Mouse (Mus musculus): Measurements from ENCODE around the gene Fam210b. TPM values are rescaled to one million over a fixed set of nuclear protein-coding genes. Genes with fewer than 3 reads are reported as not detected.

Gene Fam210b
- total RNA-seq, 2 experiments from 2014 or later: 5.0 to 6.4 TPM

DNA sequence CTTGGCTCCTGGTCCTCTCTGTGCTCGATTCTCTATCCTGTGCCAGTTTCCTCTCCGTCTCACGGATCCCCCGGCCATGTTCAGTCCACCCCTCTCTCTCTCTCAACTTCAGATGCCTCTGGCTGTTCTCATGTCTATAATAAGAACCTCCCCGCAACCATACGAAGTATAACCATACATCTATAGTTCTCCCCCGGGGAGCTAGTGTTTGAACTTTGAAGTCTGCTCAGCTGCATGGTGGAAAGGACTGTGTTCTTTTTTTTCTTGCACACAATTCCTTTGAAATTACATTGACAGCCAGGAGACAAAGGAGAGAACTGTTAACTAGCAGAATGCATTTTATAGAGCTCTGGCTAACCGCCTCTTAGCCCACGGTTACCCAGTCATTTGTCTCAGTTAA, 9.4 kb downstream of the Fam210b start:
- Histone ChIP-seq H3K4me3 (no peak overlapping the region), H3K27ac (no peak overlapping the region)
- TF ChIP-seq CTCF (IDR thresholded peaks at IDR 0.05): no peak
- intact Hi-C loops (cut with DNase I): no loop called here
- DNase-seq: no peak

DNA sequence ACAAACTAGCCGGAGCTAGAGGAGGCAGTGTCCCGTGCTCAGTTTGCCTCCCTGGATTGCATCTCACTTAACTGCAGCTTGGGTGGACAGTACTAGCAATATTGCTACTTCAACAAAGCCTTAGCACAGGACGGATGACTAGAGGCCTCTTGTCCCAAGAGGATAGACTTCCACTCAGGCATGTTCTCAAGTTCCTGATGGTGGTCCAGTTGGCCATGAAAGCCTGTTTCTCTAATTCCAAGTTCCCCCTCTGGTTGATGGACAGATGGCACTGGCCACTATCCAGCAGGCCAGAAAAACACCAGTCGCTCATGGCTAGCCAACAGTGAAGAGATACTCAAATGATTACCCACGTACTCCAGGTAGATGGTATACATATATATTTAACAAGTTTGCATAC, 10.5 kb downstream of the Fam210b start:
- TF ChIP-seq CTCF (IDR thresholded peaks at IDR 0.05): no peak
- DNase-seq: no peak
- H3K4me3 ChIP-seq: no peak overlapping the region
- H3K27ac ChIP-seq: no peak overlapping the region
- intact Hi-C loops (cut with DNase I): no loop called here

DNA sequence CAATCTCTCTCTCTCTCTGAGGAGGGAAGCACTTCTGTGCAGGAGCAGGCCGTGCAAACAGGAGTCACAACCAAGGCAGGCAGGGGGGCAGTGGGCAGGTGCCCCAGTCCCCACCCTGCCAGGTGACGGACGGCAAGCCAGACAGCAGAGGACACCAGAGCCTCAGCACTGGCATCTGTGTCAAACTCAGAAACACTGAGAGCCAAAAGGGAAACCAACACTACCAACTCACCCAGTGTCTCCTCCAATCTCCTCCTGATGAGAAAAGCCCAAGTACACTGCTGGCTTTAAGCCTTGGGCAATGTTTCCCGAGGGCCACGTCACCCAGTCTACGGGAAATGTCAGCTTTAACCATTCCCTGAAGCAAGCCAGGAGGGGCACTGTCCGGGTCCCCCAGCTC, 17.8 kb downstream of the Fam210b start:
- TF ChIP-seq CTCF (IDR thresholded peaks at IDR 0.05): no peak
- intact Hi-C loops (cut with DNase I): no loop called here
- peak; percentile 75 for DNase-seq
- H3K27ac ChIP-seq: peak overlapping the region; percentile 88
- H3K4me3 ChIP-seq: peak overlapping the region; percentile 57

DNA sequence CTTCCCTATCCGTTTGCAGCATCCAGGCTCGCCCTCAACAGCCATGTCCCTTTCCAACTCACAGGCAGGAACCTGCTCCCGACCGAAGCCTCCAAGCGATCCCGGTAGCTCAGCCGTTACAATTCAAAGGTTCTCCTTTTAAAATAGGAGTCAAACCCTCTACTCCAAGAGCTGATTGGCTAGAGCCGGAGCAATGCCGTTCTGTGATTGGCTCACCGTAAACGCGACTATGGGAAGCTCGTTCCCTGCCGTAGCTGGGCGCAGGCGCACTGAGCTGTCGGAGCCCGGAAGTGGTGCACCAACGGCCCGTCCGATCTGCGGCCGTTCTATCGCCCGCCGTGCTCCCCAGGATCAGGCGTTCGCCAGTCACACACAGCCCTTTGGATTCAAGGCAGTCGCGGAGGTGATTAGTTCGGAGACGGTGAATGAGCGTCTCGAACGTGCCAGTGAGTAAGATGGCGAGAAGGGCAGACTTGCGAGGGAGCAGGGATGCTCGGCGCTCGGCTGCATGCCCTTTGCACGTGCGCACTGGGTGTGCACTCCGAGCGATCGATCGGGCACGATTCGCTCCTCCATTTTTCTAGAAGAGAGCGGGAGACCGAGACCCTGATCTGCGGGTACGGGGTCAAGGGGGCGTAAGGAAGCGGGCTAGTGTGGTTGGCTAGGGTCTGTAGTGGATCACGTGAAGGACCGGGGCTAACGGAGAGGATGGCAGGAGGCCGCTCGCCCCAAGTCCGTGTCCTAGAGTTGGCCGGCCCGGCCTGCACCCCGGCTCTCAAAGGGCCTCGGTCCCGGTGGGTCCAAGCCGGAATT, 25.3 kb downstream of the Fam210b start, which contains the start of the genes Aurka and Cstf1:
Aurka (minus strand) TSS at position 125 of the 813 bp plus-strand sequence.
Cstf1 (plus strand) TSS at position 271 of the 813 bp plus-strand sequence.
- Histone ChIP-seq H3K4me3 (peak within 1 kb of the TSS; percentile 91), H3K27ac (peak within 1 kb of the TSS; percentile 98)
- peak; percentile 97 for DNase-seq
- no peak for TF ChIP-seq CTCF (IDR thresholded peaks at IDR 0.05)
- intact Hi-C loops (cut with DNase I): loop anchor here (2.0 to 10.0 kb wide), 3 partner anchors 24 to 644 kb away; partner anchors contain the start of gene Rtf2

DNA sequence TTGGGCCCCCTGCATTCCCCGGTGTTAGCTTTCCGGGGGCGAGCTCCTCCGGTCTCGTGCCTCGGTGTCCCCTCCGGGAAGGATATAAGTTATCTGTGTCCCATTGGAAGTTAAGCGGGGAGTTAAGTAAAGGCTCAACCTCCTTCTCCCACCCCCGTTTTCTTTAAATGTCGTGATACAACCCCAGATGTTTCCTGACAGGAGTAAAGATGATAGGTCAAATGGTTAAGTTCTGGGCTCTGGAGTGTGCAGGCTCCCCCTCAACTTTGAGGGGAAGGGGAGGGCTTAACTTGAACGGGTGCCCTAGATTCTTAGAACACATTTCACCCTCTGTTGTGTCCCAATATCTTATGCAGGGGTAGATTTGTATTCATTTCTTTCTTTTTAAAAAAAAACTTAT, 25.9 kb downstream of the Fam210b start:
- Histone ChIP-seq H3K4me3 (peak overlapping the region; percentile 91), H3K27ac (peak overlapping the region; percentile 98)
- intact Hi-C loops (cut with DNase I): loop anchor here (2.0 to 10.0 kb wide), 3 partner anchors 24 to 644 kb away; partner anchors contain the start of gene Rtf2
- TF ChIP-seq CTCF (IDR thresholded peaks at IDR 0.05): no peak
- no peak for DNase-seq

DNA sequence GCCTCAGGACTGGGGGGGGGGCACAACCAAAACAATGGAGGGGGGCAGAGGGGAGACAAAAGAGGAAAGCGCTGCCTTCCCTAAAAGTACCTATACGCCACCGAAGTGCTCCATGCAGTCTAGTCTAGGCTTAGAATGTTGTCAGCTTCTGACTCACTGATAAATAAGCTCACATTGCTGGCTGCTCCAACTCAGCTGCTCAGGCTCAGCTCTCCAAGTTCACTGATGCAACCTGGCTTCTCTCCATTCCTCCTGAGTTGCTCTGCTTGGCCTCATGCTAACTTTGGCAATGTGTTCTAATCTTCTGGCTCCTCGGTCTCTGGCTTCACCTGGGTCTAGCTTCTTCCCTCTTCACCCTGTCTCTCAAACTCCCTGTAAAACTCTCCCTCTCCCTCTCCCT, 31.2 kb downstream of the Fam210b start:
- Histone ChIP-seq H3K4me3 (no peak overlapping the region), H3K27ac (peak overlapping the region; percentile 64)
- TF ChIP-seq CTCF (IDR thresholded peaks at IDR 0.05): no peak
- peak; percentile 54 for DNase-seq
- intact Hi-C loops (cut with DNase I): loop anchor here (10.0 kb wide), 1 partner anchor 638 kb away; no protein-coding TSS in a partner anchor

DNA sequence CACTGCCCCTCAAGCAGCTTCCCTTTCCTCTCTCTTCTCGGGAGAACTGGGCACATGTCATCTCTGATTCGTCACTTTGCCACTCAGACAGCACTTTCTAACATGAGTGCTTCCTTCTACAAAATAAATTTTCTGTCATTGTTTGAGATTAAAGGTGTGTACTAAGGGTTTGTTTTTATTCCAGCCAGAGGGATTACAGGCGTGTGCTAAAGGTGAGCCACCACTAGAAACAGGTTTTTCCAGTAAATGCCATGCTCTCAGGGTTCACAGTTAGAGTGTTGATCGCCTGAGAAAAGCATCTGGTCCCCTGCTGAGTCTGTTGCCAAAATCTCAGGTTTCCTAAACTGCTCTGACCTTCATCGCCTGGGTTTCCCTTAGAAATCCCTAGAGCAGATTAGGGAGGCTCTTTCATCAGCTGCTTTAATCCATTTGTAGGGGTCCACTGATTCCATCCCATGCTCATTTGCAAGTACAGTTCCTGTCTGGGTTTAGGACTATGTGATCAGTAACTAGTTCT, 31.7 kb downstream of the Fam210b start:
- TF ChIP-seq CTCF (IDR thresholded peaks at IDR 0.05): no peak
- H3K27ac ChIP-seq: no peak overlapping the region
- H3K4me3 ChIP-seq: no peak overlapping the region
- no peak for DNase-seq
- intact Hi-C loops (cut with DNase I): loop anchor here (10.0 kb wide), 1 partner anchor 638 kb away; no protein-coding TSS in a partner anchor

DNA sequence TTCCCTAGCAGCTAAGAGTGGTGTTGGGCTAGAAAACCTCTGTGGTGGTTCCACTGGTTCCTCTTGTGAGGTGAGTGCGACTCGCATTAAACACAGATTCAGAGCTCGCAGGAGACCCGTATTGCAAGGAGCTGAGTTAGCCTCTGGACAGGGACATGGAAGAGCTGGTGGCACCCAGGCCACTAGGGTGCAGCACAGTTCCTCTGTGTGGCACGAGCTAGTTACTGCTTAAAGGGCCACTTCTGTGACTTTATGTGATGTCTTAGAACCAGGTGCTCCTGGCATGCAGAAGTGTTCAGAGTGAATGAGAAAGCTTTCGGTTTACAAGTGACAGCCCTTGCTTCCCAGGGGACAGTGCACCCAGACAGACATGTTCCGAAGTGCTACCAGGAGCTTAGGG, 33.0 kb downstream of the Fam210b start:
- TF ChIP-seq CTCF (IDR thresholded peaks at IDR 0.05): peak; percentile 54
- Histone ChIP-seq H3K4me3 (no peak overlapping the region), H3K27ac (no peak overlapping the region)
- peak; percentile 38 for DNase-seq
- intact Hi-C loops (cut with DNase I): loop anchor here (10.0 kb wide), 1 partner anchor 636 kb away; no protein-coding TSS in a partner anchor

DNA sequence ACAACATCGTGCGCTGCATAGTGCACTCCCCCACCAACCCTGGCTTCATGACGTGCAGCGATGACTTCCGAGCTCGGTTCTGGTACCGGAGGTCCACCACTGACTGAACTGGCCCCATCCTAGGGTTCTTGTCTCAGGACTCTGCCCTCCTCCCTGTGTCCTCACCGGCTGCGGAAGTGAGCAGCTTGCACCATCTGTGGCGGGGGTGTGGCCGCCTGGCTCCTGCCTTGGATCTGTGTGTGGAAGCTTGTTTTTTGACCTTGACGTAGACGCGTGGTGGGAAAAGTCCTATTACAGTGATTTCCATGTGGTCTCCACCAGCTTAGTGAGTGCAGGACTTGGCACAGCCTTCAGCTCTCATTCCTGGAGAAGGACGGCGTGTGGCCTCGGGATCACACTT, 35.1 kb downstream of the Fam210b start:
- no peak overlapping the region for H3K27ac ChIP-seq
- TF ChIP-seq CTCF (IDR thresholded peaks at IDR 0.05): no peak
- DNase-seq: no peak
- intact Hi-C loops (cut with DNase I): no loop called here
- no peak overlapping the region for H3K4me3 ChIP-seq

DNA sequence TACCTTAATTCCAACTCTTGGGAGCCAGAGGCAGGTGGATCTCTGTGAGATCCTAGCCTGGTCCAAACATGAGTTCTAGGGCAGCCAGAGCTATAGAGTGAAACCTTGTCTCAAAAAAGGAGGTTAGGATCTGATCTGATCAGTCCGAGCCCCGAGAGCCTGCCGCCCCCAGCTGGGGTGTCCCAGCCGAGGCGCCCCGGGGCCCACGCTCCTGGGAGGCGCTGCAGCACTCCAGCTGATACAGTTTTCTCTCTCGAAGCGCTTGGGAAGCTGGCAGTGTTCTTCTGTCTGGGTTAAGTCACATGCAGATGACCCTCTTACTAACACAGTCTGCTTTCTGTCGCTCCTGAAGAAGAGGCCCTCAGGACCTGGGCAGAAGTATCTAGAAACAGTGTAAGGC, 36.0 kb downstream of the Fam210b start:
- TF ChIP-seq CTCF (IDR thresholded peaks at IDR 0.05): no peak
- intact Hi-C loops (cut with DNase I): no loop called here
- DNase-seq: no peak
- no peak overlapping the region for H3K4me3 ChIP-seq
- H3K27ac ChIP-seq: no peak overlapping the region

DNA sequence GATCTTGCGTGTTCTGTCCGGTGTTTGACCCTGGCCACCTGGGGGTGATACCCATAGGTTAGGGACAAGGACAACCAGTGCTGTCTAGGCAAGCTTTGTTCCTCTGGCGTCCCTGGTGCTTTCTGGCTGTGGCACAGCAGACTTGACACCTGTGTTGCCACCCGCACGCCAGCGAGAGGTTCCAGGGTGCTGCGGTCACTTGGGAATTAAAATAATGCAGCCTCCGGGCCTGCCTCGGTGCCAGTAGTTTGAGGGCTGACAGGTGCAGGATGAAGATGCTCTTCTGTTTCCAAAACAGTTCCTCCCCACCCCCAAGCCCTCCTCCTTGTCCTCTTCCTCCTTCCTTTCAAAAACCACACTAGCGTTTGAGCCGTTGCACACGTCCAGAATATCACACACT, 36.5 kb downstream of the Fam210b start:
- no peak for DNase-seq
- H3K27ac ChIP-seq: no peak overlapping the region
- TF ChIP-seq CTCF (IDR thresholded peaks at IDR 0.05): no peak
- intact Hi-C loops (cut with DNase I): no loop called here
- H3K4me3 ChIP-seq: no peak overlapping the region

DNA sequence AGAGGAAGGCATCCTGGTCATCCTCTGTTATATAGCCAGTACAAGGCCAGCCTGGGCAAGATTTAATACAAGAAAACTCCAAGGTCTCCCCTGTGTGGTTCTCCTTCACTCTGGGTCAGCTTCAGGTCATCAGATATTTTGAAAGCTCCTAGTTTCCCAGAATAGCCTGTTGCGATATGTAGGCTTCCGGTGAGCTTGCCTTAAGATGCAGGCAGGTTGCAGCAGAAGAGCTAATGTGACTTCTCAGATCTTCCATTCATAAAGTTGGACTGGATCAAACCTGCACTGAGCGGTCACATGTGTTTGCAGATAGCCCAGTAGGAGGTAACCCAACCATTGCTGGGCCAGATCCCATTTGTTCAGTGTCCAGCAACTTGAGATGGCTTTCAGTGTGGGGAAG, 39.4 kb downstream of the Fam210b start:
- Histone ChIP-seq H3K27ac (no peak overlapping the region), H3K4me3 (no peak overlapping the region)
- TF ChIP-seq CTCF (IDR thresholded peaks at IDR 0.05): no peak
- intact Hi-C loops (cut with DNase I): no loop called here
- no peak for DNase-seq

DNA sequence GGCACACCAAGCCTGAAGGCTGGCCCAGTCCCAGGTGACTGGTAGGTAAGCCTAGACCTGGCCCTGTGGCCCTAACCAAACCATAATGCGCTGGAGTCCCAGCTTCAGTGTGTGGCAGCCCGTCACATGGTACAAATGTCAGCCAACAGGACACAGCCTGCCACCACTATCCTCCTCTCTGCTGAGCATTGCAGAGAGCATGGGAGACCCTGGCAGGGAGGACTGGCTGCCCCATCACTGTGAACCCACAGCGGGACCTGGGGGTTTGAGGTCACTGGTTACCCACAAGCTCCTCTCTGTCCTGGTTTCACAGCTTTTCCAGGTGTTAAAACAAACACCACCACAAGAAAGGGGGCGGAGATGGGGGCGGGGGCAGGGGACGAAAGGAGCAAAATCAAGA, 45.0 kb downstream of the Fam210b start:
- intact Hi-C loops (cut with DNase I): no loop called here
- no peak for TF ChIP-seq CTCF (IDR thresholded peaks at IDR 0.05)
- no peak overlapping the region for H3K4me3 ChIP-seq
- H3K27ac ChIP-seq: no peak overlapping the region
- DNase-seq: no peak
